Mouse (Mus musculus): Measurements from ENCODE around the gene Pcca.

Pcca gene

GRCm38 (mm10) chr14:122747860-122748842 is 214.0 kb downstream of the Pcca start:
- ATAC-seq (ENCODE audit: low TSS enrichment): no peak

- no peak for ATAC-seq (ENCODE audit: low TSS enrichment)
Measured at GRCm38 (mm10) chr14:122751552-122751951, 217.4 kb downstream of the Pcca start.

- ATAC-seq (ENCODE audit: low TSS enrichment): no peak
Measured at GRCm38 (mm10) chr14:122753278-122753677, 219.2 kb downstream of the Pcca start.

GRCm38 (mm10) chr14:122754311-122754710 is 220.2 kb downstream of the Pcca start:
- peak; percentile 97 for ATAC-seq (ENCODE audit: low TSS enrichment)

GRCm38 (mm10) chr14:122755559-122755958 is 221.4 kb downstream of the Pcca start:
- ATAC-seq (ENCODE audit: low TSS enrichment): no peak

- no peak for ATAC-seq (ENCODE audit: low TSS enrichment)
Measured at GRCm38 (mm10) chr14:122756671-122757070, 222.5 kb downstream of the Pcca start.

- no peak for ATAC-seq (ENCODE audit: low TSS enrichment)
Measured at GRCm38 (mm10) chr14:122759890-122760289, 225.8 kb downstream of the Pcca start.

GRCm38 (mm10) chr14:122760803-122761202 is 226.7 kb downstream of the Pcca start:
- ATAC-seq (ENCODE audit: low TSS enrichment): no peak

GRCm38 (mm10) chr14:122762603-122763002 is 228.5 kb downstream of the Pcca start:
- ATAC-seq (ENCODE audit: low TSS enrichment): no peak

GRCm38 (mm10) chr14:122765951-122766350 is 231.8 kb downstream of the Pcca start:
- no peak for ATAC-seq (ENCODE audit: low TSS enrichment)

GRCm38 (mm10) chr14:122766448-122766847 is 232.3 kb downstream of the Pcca start:
- ATAC-seq (ENCODE audit: low TSS enrichment): no peak

- peak; percentile 70 for ATAC-seq (ENCODE audit: low TSS enrichment)
Measured at GRCm38 (mm10) chr14:122784701-122785100, 250.6 kb downstream of the Pcca start.

GRCm38 (mm10) chr14:122788199-122788598 is 254.1 kb downstream of the Pcca start:
- ATAC-seq (ENCODE audit: low TSS enrichment): no peak

- ATAC-seq (ENCODE audit: low TSS enrichment): no peak
Measured at GRCm38 (mm10) chr14:122790111-122790510, 256.0 kb downstream of the Pcca start.

- ATAC-seq (ENCODE audit: low TSS enrichment): no peak
Measured at GRCm38 (mm10) chr14:122793368-122793767, 259.2 kb downstream of the Pcca start.

- ATAC-seq (ENCODE audit: low TSS enrichment): no peak
Measured at GRCm38 (mm10) chr14:122800296-122800695, 266.2 kb downstream of the Pcca start.

- no peak for ATAC-seq (ENCODE audit: low TSS enrichment)
Measured at GRCm38 (mm10) chr14:122821002-122821401, 286.9 kb downstream of the Pcca start.

GRCm38 (mm10) chr14:122823791-122824190 is 289.7 kb downstream of the Pcca start:
- ATAC-seq (ENCODE audit: low TSS enrichment): no peak

- ATAC-seq (ENCODE audit: low TSS enrichment): no peak
Measured at GRCm38 (mm10) chr14:122825464-122825863, 291.3 kb downstream of the Pcca start.

- no peak for ATAC-seq (ENCODE audit: low TSS enrichment)
Measured at GRCm38 (mm10) chr14:122830433-122830832, 296.3 kb downstream of the Pcca start.

- ATAC-seq (ENCODE audit: low TSS enrichment): no peak
Measured at GRCm38 (mm10) chr14:122833666-122834065, 299.5 kb downstream of the Pcca start.

- no peak for ATAC-seq (ENCODE audit: low TSS enrichment)
Measured at GRCm38 (mm10) chr14:122834753-122835152, 300.6 kb downstream of the Pcca start.

GRCm38 (mm10) chr14:122835487-122836190 is 301.5 kb downstream of the Pcca start:
- no peak for ATAC-seq (ENCODE audit: low TSS enrichment)
